Mouse (Mus musculus) midbrain, embryonic 15.5 days (tissue): ENCODE results near the gene Tmem95. TPM values are rescaled to one million over a fixed set of nuclear protein-coding genes. Genes with fewer than 3 reads are reported as not detected.
A peak's percentile ranks its signal among the peaks of the same experiment; 100 is the strongest.

Source experiments
- ATAC-seq: fragments of 200-750 bp; cut with Nextera tagmentation; replicated peaks from 2 replicates; pipeline ENCODE4 v1.8.0; 2017; ENCODE audit warnings: moderate TSS enrichment
- H3K27ac ChIP-seq: fragments of 300-500 bp; sonication (generic); 2 replicates; pipeline ENCODE4 v1.5.1; 2015; ENCODE audit warnings: mild to moderate bottlenecking, inconsistent platforms
- H3K27me3 ChIP-seq: fragments of 300-500 bp; sonication (generic); replicated peaks from 2 replicates; pipeline ENCODE4 v1.6.1; 2015; ENCODE audit warnings: inconsistent platforms
- H3K36me3 ChIP-seq: fragments of 300-500 bp; sonication (generic); replicated peaks from 2 replicates; pipeline ENCODE4 v1.6.1; 2015; ENCODE audit warnings: inconsistent platforms
- H3K4me1 ChIP-seq: fragments of 300-500 bp; sonication (generic); 2 replicates; pipeline ENCODE4 v1.6.1; 2015; ENCODE audit warnings: inconsistent platforms
- H3K4me2 ChIP-seq: fragments of 300-500 bp; sonication (generic); 2 replicates; pipeline ENCODE4 v1.6.1; 2015; ENCODE audit warnings: inconsistent platforms, mild to moderate bottlenecking, moderate library complexity
- H3K4me3 ChIP-seq: fragments of 300-500 bp; sonication (generic); 2 replicates; pipeline ENCODE4 v1.5.1; 2015; ENCODE audit warnings: mild to moderate bottlenecking, inconsistent platforms
- H3K9ac ChIP-seq: fragments of 300-500 bp; sonication (generic); 2 replicates; pipeline ENCODE4 v1.6.1; 2015; ENCODE audit warnings: mild to moderate bottlenecking, inconsistent platforms
- H3K9me3 ChIP-seq: fragments of 300-500 bp; sonication (generic); 2 replicates; pipeline ENCODE4 v1.6.1; 2016; ENCODE audit warnings: inconsistent platforms
- WGBS: fragments of 180-500 bp; shearing (Covaris S2); methylation state at CpG from one replicate; pipeline ENCODE4 v1.1.7; 2015; ENCODE audit warnings: mixed read lengths; 5-methylcytosine and 5-hydroxymethylcytosine counted together
- polyA plus RNA-seq: library from polyadenylated mRNA; unstranded; fragments of >200 nt; fragmentation: Nextera tagmentation; extraction: Ambion mirVana; gene quantifications from 2 replicates; pipeline ENCODE4 v1.2.1, GENCODE M21; 2015

Gene Tmem95
- polyA plus RNA-seq, 1 experiment from 2014 or later = not detected

GRCm38 (mm10) chr11:69884240-69884639, 6.4 kb upstream of the Tmem95 start:
- Histone ChIP-seq H3K9me3 (no peaks in the 10 kb centered on the region), H3K4me3 (no peak overlapping the region), H3K4me2 (no peak overlapping the region), H3K27me3 (peaks cover 17% of the 10 kb centered on the region), H3K27ac (no peak overlapping the region), H3K36me3 (no peaks in the 10 kb centered on the region), H3K4me1 (peaks cover 17% of the 10 kb centered on the region), H3K9ac (no peak overlapping the region)
- 78% methylated on average over 9 of the region's 9 CpGs for WGBS
- no peak for ATAC-seq

DNA sequence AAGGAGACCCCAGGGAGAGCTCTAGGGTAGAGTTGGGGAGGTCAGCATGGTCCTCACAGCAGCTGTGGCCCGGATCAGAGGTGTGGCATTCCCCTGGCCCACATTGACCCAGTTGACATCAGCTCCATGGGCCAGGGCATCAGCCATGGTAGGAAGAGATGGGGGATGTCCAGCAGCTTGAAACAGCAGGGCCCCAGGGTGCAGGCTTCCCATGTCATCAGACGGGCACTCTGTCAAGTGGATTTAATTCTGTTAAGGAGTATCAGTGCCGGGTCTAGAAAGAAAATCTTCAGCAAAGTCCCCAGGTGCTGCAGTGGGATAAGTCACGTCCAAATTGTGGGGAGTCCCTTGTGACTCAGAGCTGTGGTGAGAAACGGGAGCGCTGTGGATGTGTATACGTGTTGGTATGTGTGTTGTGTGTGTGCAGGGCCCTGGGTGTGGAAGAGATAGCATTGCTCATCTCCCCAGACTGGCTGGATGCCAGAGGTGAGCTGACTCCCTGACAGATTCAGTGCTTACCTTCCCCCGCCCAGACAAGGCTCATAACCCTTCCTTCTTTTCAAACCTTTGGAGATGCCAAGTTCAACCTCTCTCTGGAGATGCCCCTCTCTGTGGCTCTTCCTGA, 5.8 kb upstream of the Tmem95 start:
- Histone ChIP-seq H3K4me3 (no peak overlapping the region), H3K4me2 (no peak overlapping the region), H3K9ac (no peak overlapping the region), H3K27me3 (peaks cover 17% of the 10 kb centered on the region), H3K27ac (no peak overlapping the region), H3K36me3 (no peaks in the 10 kb centered on the region), H3K4me1 (peaks cover 17% of the 10 kb centered on the region), H3K9me3 (no peaks in the 10 kb centered on the region)
- WGBS = 88% methylated on average over 8 of the region's 8 CpGs
- no peak for ATAC-seq

GRCm38 (mm10) chr11:69883066-69883465, 5.2 kb upstream of the Tmem95 start:
- H3K4me3 ChIP-seq = no peak overlapping the region
- H3K27me3 ChIP-seq = peaks cover 17% of the 10 kb centered on the region
- no peak overlapping the region for H3K9ac ChIP-seq
- no peak overlapping the region for H3K27ac ChIP-seq
- H3K36me3 ChIP-seq = no peaks in the 10 kb centered on the region
- H3K4me1 ChIP-seq = peaks cover 23% of the 10 kb centered on the region
- no peaks in the 10 kb centered on the region for H3K9me3 ChIP-seq
- H3K4me2 ChIP-seq = no peak overlapping the region
- ATAC-seq = no peak
- 57% methylated on average over 4 of the region's 4 CpGs for WGBS

DNA sequence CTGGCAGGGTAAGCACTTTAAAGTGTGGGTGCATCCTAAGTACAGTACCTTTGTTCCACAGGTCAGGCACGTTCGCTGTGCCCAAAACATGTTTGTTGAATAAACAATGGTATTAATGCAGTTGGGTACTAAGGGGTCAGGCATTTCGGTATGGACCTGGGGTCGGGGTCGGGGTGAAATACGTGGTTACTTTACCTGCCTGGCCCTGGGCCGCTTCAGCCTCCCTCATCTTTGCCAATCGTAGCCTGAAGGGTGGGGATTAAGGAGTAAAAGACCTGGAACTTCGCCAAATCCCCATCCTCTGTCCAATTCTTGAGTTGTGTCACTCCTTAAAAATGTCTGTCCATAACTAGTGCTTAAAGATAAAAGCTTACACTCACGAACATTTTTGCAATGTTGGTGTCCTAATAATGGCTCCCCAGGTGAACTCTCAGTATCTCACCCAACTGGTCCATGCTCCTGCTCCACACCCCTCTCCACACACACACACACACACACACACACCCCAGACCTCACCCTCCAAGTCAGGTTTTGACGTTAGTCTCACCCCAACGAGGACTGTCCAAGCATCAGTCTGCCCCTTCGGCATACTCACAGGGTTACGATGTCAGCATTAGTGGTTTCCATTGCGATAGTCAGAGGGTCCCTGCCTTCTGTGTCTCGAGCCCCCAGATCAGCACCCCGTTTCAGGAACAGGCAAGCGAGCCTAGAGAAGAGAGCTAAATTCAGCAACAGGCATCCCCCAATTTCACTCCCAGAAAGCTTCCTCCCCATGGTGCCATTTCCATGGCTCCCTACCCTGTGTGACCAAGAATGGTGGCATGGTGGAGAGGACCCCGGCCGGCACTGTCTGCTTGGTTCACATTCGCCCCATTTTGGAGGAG, 4.2 kb upstream of the Tmem95 start:
- Histone ChIP-seq H3K4me1 (peaks cover 26% of the 10 kb centered on the region), H3K27me3 (peaks cover 17% of the 10 kb centered on the region), H3K27ac (0 out of 2 replicates have a peak overlapping the region, but pooled peaks have one; percentile 51), H3K9ac (0 out of 2 replicates have a peak overlapping the region, but pooled peaks have one; percentile 26), H3K4me3 (peak overlapping the region; percentile 42; the same call in 1 of the 2 replicates), H3K36me3 (no peaks in the 10 kb centered on the region), H3K4me2 (peak overlapping the region; percentile 77), H3K9me3 (no peaks in the 10 kb centered on the region)
- ATAC-seq = no peak
- WGBS = 62% methylated on average over 21 of the region's 21 CpGs

DNA sequence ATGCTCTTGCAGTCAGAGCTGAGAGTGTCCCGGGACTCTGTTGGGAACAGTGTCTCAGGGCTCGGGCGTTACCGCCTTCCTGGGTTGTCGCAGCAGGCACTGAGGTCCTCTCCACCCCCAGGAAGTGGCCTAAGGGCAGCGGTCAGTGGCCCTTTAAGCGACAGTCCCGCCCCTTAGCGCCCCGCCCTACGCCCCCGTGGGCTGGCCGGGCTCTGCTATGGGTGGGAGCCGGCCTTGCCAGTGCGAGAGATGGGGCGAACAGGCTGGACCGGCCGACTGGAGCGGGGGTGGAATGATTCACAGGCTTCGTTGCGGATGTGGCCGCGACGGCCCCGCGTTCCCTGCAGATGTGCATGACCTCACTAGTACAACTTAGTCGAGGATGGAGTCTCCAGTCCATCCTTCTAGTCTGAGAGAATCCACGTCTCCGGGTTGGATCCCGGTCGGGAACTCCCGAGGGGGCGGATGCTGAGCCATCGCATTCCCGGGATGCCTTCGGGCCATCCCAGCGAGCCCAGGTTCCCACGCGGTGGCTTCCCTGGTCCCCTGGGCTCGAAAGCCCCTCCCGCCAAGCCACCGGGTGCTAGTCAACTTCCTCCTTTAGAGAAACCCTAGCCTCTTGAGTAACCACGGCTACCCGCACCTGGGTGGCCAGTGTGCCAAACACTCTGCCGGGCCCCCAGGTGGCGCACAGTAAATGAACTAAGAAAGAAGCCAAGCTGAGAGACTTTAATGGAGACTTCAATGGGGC, 3.2 kb upstream of the Tmem95 start, which contains the start of gene Kctd11:
Kctd11 (minus strand) TSS at position 554 of the 751 bp plus-strand sequence.
- Histone ChIP-seq H3K36me3 (no peaks in the 10 kb centered on the region), H3K4me2 (peak within 1 kb of the TSS; percentile 77), H3K9me3 (no peaks in the 10 kb centered on the region), H3K4me3 (peak within 1 kb of the TSS; percentile 42), H3K9ac (peak within 1 kb of the TSS; percentile 26), H3K4me1 (peaks cover 28% of the 10 kb centered on the region), H3K27ac (peak within 1 kb of the TSS; percentile 51), H3K27me3 (peaks cover 17% of the 10 kb centered on the region)
- peak; percentile 73 for ATAC-seq
- under 1% methylated on average over 46 of the region's 46 CpGs for WGBS

DNA sequence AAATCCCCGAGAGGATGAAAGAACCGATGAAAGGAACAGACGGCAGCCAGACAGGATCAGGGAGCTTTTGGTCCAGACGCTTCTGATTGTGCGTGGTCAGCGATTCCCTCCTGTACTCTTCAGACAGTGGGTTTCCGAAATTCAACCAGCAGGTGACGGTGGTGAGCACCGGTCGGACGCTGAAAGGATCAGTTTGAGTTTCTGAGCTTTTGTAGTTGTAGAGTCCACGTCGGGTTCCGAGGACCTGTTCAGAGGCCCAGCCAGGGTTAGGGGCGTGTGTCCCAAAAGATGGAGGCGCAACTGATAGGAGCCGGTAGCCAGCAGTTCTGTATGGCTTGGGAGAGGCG, 2.7 kb upstream of the Tmem95 start:
- H3K9ac ChIP-seq = peak overlapping the region; percentile 26; the same call in 1 of the 2 replicates
- H3K27me3 ChIP-seq = peaks cover 17% of the 10 kb centered on the region
- H3K27ac ChIP-seq = peak overlapping the region; percentile 51; the same call in 1 of the 2 replicates
- H3K9me3 ChIP-seq = no peaks in the 10 kb centered on the region
- H3K4me3 ChIP-seq = peak overlapping the region; percentile 42
- H3K4me1 ChIP-seq = peaks cover 28% of the 10 kb centered on the region
- H3K36me3 ChIP-seq = no peaks in the 10 kb centered on the region
- ATAC-seq = peak; percentile 52; the same call in 1 of the 2 replicates
- under 1% methylated on average over 18 of the region's 18 CpGs for WGBS
- H3K4me2 ChIP-seq = peak overlapping the region; percentile 77

GRCm38 (mm10) chr11:69879711-69880110, 1.9 kb upstream of the Tmem95 start:
- H3K36me3 ChIP-seq = no peaks in the 10 kb centered on the region
- 58% methylated on average over 15 of the region's 15 CpGs for WGBS

GRCm38 (mm10) chr11:69878952-69879351, 1.1 kb upstream of the Tmem95 start:
- Histone ChIP-seq H3K36me3 (no peaks in the 10 kb centered on the region), H3K4me2 (no peak overlapping the region), H3K4me3 (no peak overlapping the region), H3K9me3 (no peaks in the 10 kb centered on the region), H3K9ac (no peak overlapping the region), H3K27me3 (peaks cover 17% of the 10 kb centered on the region), H3K27ac (no peak overlapping the region), H3K4me1 (peaks cover 28% of the 10 kb centered on the region)
- no peak for ATAC-seq
- 90% methylated on average over 6 of the region's 6 CpGs for WGBS

More at GRCm38 (mm10) chr11:69879711-69880110, 1.9 kb upstream of the Tmem95 start:
- peaks cover 17% of the 10 kb centered on the region for H3K27me3 ChIP-seq
- H3K4me1 ChIP-seq = peaks cover 28% of the 10 kb centered on the region
- no peaks in the 10 kb centered on the region for H3K9me3 ChIP-seq
- H3K4me3 ChIP-seq = peak overlapping the region; percentile 42
- ATAC-seq = no peak
- H3K9ac ChIP-seq = no peak overlapping the region
- H3K27ac ChIP-seq = no peak overlapping the region
- peak overlapping the region; percentile 77 for H3K4me2 ChIP-seq

GRCm38 (mm10) chr11:69878399-69878798, 581 bp upstream of the Tmem95 start:
- Histone ChIP-seq H3K9ac (no peak overlapping the region), H3K4me2 (no peak overlapping the region), H3K27ac (no peak overlapping the region)

DNA sequence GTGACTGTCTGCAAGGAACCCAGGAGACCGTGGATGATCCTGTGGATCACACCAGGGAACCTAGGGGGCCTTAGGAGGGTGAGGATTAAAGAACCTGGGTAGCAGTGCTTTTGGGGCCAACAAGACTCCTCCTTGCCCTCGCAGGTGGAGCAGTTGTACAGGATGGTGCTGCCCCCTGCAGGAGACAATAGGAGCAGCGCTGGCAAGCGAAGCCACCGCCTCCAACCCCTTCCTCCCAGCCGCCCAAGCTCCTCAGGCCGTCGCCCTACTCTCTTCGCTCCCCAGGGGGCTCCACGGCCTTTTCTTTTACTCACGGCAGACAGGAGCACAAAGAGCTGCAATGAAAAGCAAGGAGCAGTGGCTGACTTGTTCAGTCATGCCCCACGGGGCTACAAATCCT, 951 bp downstream of the Tmem95 start:
- H3K27ac ChIP-seq = no peak overlapping the region
- peak overlapping the region; percentile 31 for H3K4me2 ChIP-seq
- no peaks in the 10 kb centered on the region for H3K36me3 ChIP-seq
- no peaks in the 10 kb centered on the region for H3K9me3 ChIP-seq
- WGBS = 2% methylated on average over 12 of the region's 12 CpGs
- H3K27me3 ChIP-seq = peaks cover 12% of the 10 kb centered on the region
- peaks cover 28% of the 10 kb centered on the region for H3K4me1 ChIP-seq
- ATAC-seq = no peak
- no peak overlapping the region for H3K4me3 ChIP-seq
- no peak overlapping the region for H3K9ac ChIP-seq

More at GRCm38 (mm10) chr11:69878399-69878798, 581 bp upstream of the Tmem95 start:
- no peaks in the 10 kb centered on the region for H3K36me3 ChIP-seq
- peaks cover 28% of the 10 kb centered on the region for H3K4me1 ChIP-seq
- H3K27me3 ChIP-seq = peaks cover 17% of the 10 kb centered on the region
- H3K4me3 ChIP-seq = no peak overlapping the region
- 66% methylated on average over 3 of the region's 3 CpGs for WGBS
- ATAC-seq = no peak
- H3K9me3 ChIP-seq = no peaks in the 10 kb centered on the region

GRCm38 (mm10) chr11:69876186-69876585, 1.6 kb downstream of the Tmem95 start:
- H3K4me2 ChIP-seq = no peak overlapping the region
- no peaks in the 10 kb centered on the region for H3K36me3 ChIP-seq
- H3K27me3 ChIP-seq = peaks cover 6% of the 10 kb centered on the region
- no peak overlapping the region for H3K9ac ChIP-seq
- H3K27ac ChIP-seq = no peak overlapping the region
- 77% methylated on average over 7 of the region's 7 CpGs for WGBS
- no peaks in the 10 kb centered on the region for H3K9me3 ChIP-seq
- ATAC-seq = no peak
- no peak overlapping the region for H3K4me3 ChIP-seq
- peaks cover 23% of the 10 kb centered on the region for H3K4me1 ChIP-seq

- no peak for ATAC-seq
- no peaks in the 10 kb centered on the region for H3K36me3 ChIP-seq
- 80% methylated on average over 4 of the region's 4 CpGs for WGBS
- no peak overlapping the region for H3K9ac ChIP-seq
- peaks cover 5% of the 10 kb centered on the region; the same call in 1 of the 2 replicates for H3K4me1 ChIP-seq
- H3K27me3 ChIP-seq = no peaks in the 10 kb centered on the region
- H3K27ac ChIP-seq = no peak overlapping the region
- H3K4me3 ChIP-seq = no peak overlapping the region
- no peaks in the 10 kb centered on the region for H3K9me3 ChIP-seq
- H3K4me2 ChIP-seq = no peak overlapping the region
Observed at GRCm38 (mm10) chr11:69872451-69872850, 5.4 kb downstream of the Tmem95 start.
